Mouse (Mus musculus) heart, postnatal 0 days (tissue): ENCODE measurements at regions not wholly inside any gene's neighbourhood (a gene's known extent, or its start where the extent isn't known, plus 50 kb on each side); places are given as distances from the start of the nearest gene placed in this dataset.

ENCODE experiments used
- ATAC-seq: fragments of 200-750 bp; cut with Nextera tagmentation; 2 replicates; pipeline ENCODE4 v1.8.0; 2017; ENCODE audit warnings: low read depth, moderate number of reproducible peaks, moderate library complexity; ENCODE audit not compliant: insufficient read depth
- DNase-seq: peaks from one replicate; pipeline ENCODE4 v3.0.0-alpha.2; 2016; ENCODE audit warnings: low spot score
- H3K27ac ChIP-seq: fragments of 300-500 bp; sonication (generic); 2 replicates; pipeline ENCODE4 v1.5.1; 2014; ENCODE audit warnings: low read depth, mild to moderate bottlenecking
- H3K27me3 ChIP-seq: fragments of 300-500 bp; sonication (generic); 2 replicates; pipeline ENCODE4 v1.6.1; 2014; ENCODE audit warnings: low read length, mixed read lengths; ENCODE audit not compliant: control insufficient read depth, insufficient read depth
- H3K36me3 ChIP-seq: fragments of 300-500 bp; sonication (generic); replicated peaks from 2 replicates; pipeline ENCODE4 v1.6.1; 2014; ENCODE audit warnings: low read length, mixed read lengths; ENCODE audit not compliant: control insufficient read depth, insufficient read depth
- H3K4me1 ChIP-seq: fragments of 300-500 bp; sonication (generic); 2 replicates; pipeline ENCODE4 v1.6.1; 2014; ENCODE audit warnings: antibody characterized with exemption; ENCODE audit not compliant: control insufficient read depth, insufficient read depth
- H3K4me2 ChIP-seq: fragments of 300-500 bp; sonication (generic); 2 replicates; pipeline ENCODE4 v1.6.1; 2014; ENCODE audit warnings: low read depth, mild to moderate bottlenecking, low read length, moderate library complexity
- H3K4me3 ChIP-seq: fragments of 300-500 bp; sonication (generic); 2 replicates; pipeline ENCODE4 v1.5.1; 2014; ENCODE audit warnings: low read depth, low read length
- H3K9ac ChIP-seq: fragments of 300-500 bp; sonication (generic); replicated peaks from 2 replicates; pipeline ENCODE4 v1.6.1; 2014; ENCODE audit warnings: low read depth, low read length, mixed read lengths
- H3K9me3 ChIP-seq: fragments of 300-500 bp; sonication (generic); replicated peaks from 2 replicates; pipeline ENCODE4 v1.6.1; 2016; ENCODE audit warnings: low read length; ENCODE audit not compliant: control insufficient read depth
- CTCF ChIP-seq: IDR thresholded peaks from 2 replicates; pipeline ENCODE4 v1.5.1; 2016; ENCODE audit warnings: antibody characterized with exemption, control low read depth, low read depth
- EP300 ChIP-seq: IDR thresholded peaks from 2 replicates; pipeline ENCODE4 v1.6.1; 2016; ENCODE audit warnings: antibody characterized with exemption, low read depth
- WGBS: fragments of 180-500 bp; shearing (Covaris S2); extraction: QIAGEN DNeasy Blood & Tissue Kit; methylation state at CpG from one replicate; pipeline ENCODE4 v1.1.7; 2014; 5-methylcytosine and 5-hydroxymethylcytosine counted together

- TF ChIP-seq EP300 (no peak), CTCF (no peak)
- H3K4me1 ChIP-seq, result no peaks in the 10 kb centered on the region
- WGBS, result 83% methylated on average over 1 of the region's 1 CpGs
- no peaks in the 10 kb centered on the region for H3K36me3 ChIP-seq
- H3K4me2 ChIP-seq, result no peak overlapping the region
- H3K9ac ChIP-seq, result no peak overlapping the region
- no peak for DNase-seq
- H3K9me3 ChIP-seq, result 0 out of 2 replicates have a peak, but pooled peaks cover 5% of the 10 kb centered on the region
- ATAC-seq, result no peak
- no peak overlapping the region for H3K27ac ChIP-seq
- no peaks in the 10 kb centered on the region for H3K27me3 ChIP-seq
- H3K4me3 ChIP-seq, result no peak overlapping the region
These were observed 187.4 kb downstream of the Insig2 start for GRCm38 (mm10) chr1:121144981-121145380.

DNA sequence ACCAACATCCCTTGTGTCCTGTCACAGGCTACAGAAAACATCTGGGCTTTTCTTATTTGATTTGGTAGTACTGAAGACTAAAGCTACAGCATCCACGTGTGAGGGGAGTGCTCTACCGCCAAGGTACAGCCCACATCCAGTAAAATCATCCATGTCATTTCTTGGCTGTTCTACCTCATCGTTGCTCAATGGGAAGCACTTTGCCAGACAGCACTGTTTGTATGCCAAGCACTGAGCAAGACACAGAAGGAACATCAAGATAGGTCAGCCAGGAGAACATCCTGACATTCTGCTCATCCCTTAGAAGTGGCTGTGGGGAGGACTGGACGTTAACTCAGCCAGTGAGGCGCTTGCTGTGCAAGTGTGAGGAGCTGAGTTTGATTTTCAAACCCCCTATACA, 178.9 kb downstream of the Insig2 start:
- no peak for ATAC-seq

GRCm38 (mm10) chr1:121154616-121155015, 177.8 kb downstream of the Insig2 start:
- H3K27ac ChIP-seq, result no peak overlapping the region
- H3K4me2 ChIP-seq, result no peak overlapping the region
- WGBS, result 25% methylated on average over 8 of the region's 8 CpGs
- ATAC-seq (no peak), DNase-seq (no peak)
- H3K9ac ChIP-seq, result no peak overlapping the region
- no peaks in the 10 kb centered on the region for H3K4me1 ChIP-seq
- no peaks in the 10 kb centered on the region for H3K27me3 ChIP-seq
- H3K36me3 ChIP-seq, result no peaks in the 10 kb centered on the region
- H3K9me3 ChIP-seq, result no peaks in the 10 kb centered on the region
- no peak overlapping the region for H3K4me3 ChIP-seq
- TF ChIP-seq CTCF, result no peak
- no peak for TF ChIP-seq EP300

More for the DNA sequence above, 178.9 kb downstream of the Insig2 start:
- Histone ChIP-seq H3K4me2 (no peak overlapping the region), H3K27me3 (no peaks in the 10 kb centered on the region), H3K9me3 (0 out of 2 replicates have a peak, but pooled peaks cover 4% of the 10 kb centered on the region), H3K4me3 (no peak overlapping the region), H3K4me1 (no peaks in the 10 kb centered on the region), H3K9ac (no peak overlapping the region), H3K36me3 (no peaks in the 10 kb centered on the region), H3K27ac (no peak overlapping the region)
- WGBS, result 67% methylated on average over 5 of the region's 5 CpGs
- TF ChIP-seq EP300, result no peak
- no peak for TF ChIP-seq CTCF
- no peak for DNase-seq

DNA sequence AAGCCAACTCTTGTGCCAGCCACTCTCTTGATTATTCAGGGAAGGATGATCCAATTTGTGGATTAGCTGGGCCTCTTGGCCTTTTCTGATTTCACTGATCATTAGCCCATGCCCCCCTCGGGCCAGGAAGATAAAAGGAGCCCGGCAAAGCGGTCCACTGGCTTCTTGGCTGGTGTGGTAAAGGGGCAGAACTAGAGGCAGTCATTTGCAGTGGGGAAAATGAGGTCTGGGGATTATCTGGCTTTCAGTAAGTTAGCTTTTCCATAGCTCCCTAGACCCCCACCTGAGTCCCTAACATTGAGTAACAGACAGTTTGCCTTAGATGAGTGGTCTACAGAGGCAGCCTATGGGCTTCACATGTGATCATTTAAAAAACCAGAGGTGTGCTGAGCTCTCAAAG, 163.7 kb downstream of the Insig2 start:
- no peak overlapping the region for H3K4me2 ChIP-seq
- ATAC-seq, result no peak
- WGBS, result 14% methylated on average over 3 of the region's 3 CpGs

DNA sequence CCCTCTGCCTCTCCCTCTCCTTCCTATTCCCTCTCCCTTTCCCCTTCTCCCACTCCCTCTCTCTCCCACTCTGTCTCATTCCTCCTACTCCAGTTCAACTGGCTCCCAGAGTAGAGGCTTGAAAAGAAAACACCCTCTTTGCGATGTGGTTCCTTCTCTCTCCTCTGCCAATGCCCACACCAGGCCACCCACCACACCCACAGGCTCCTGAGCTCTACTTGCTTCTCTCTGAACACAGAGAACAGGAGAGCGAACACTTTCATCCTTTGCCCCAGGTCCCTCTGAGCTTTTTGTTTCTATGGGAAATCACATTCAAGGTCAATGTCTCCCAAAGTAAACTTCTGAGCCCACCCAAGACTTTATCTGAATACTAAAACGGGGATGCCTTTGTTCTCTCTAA, 155.8 kb downstream of the Insig2 start:
- no peak overlapping the region for H3K9ac ChIP-seq
- DNase-seq (no peak), ATAC-seq (no peak)
- H3K27ac ChIP-seq, result no peak overlapping the region
- no peak for TF ChIP-seq EP300
- TF ChIP-seq CTCF, result no peak
- no peak overlapping the region for H3K4me2 ChIP-seq
- H3K36me3 ChIP-seq, result no peaks in the 10 kb centered on the region
- H3K27me3 ChIP-seq, result peaks cover 57% of the 10 kb centered on the region
- H3K4me1 ChIP-seq, result no peaks in the 10 kb centered on the region
- H3K4me3 ChIP-seq, result no peak overlapping the region
- 12% methylated on average over 3 of the region's 3 CpGs for WGBS
- no peaks in the 10 kb centered on the region for H3K9me3 ChIP-seq

More for the DNA sequence above, 163.7 kb downstream of the Insig2 start:
- Histone ChIP-seq H3K4me1 (no peaks in the 10 kb centered on the region), H3K36me3 (no peaks in the 10 kb centered on the region), H3K9me3 (no peaks in the 10 kb centered on the region), H3K27me3 (no peaks in the 10 kb centered on the region; the same call in 1 of the 2 replicates), H3K9ac (no peak overlapping the region), H3K27ac (no peak overlapping the region), H3K4me3 (no peak overlapping the region)
- TF ChIP-seq CTCF (no peak), EP300 (no peak)
- no peak for DNase-seq

DNA sequence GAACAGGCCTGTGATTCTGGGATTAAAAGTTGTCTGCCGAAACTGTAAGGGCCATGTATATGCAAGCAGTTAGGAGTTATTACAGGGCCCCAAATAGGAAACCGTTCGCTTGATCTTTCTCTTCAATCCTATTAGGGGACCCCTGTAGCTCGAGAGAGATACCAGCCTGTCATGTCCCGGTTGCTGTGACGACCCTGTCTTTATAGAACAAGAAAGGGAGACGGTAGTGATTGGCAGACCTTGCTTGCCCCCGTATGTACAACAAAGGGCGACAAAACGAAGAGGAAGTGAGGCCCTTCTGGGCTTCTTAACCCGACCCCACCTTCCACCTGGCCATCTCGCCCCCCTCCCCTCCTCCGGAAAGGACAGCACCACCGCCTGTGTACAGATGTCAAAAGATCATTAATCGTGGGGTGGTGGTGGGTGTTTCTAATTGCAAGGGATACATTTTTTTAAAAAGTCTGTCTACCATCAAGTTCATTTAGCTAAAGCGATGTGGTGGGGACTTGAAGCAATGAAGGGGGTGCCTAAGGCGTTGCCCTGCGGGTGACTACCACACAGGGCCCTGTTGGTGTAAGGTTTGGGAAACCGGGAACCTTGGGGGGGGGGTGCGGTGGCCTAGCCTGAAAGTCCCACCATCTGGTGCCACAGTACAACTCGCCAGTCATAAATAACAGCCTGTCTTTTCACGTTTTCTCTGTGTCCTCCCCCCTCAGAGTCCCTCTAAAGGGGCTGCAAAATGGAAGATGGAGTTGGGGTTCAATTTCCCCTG, 155.1 kb downstream of the Insig2 start:
- Histone ChIP-seq H3K4me3 (no peak overlapping the region), H3K4me1 (no peaks in the 10 kb centered on the region), H3K9me3 (no peaks in the 10 kb centered on the region), H3K27me3 (peaks cover 61% of the 10 kb centered on the region), H3K4me2 (no peak overlapping the region), H3K36me3 (no peaks in the 10 kb centered on the region), H3K9ac (no peak overlapping the region), H3K27ac (no peak overlapping the region)
- WGBS, result 8% methylated on average over 22 of the region's 22 CpGs
- ATAC-seq (no peak), DNase-seq (no peak)
- no peak for TF ChIP-seq EP300
- no peak for TF ChIP-seq CTCF
